Mouse (Mus musculus): ENCODE data around the gene Trak1. TPM values are rescaled to one million over a fixed set of nuclear protein-coding genes. Genes with fewer than 3 reads are reported as not detected.

Gene Trak1
- polyA plus RNA-seq, 1 experiment from 2014 or later: 32.2 TPM

DNA sequence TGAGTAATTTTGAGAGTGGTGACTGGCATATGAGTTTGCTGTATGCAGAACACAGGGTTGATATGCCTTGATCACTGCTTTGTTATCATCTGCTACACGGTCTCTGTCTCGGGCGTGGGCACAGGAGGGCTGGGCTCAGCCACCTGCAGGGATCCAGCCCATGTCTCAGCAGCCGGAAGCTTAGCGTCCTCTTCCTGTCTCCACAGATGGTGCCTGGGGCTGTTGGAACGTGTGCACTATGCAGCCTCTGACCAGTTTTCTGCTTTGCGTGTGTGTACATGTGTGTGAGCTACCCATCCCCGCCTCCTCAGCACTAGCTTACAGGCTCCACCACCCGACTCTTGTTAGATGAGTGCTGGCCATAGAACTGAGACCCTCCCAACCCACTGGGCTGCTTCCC, 63.7 kb downstream of the Trak1 start:
- Histone ChIP-seq H3K4me3 (no peak overlapping the region), H3K9me3 (no peaks in the 10 kb centered on the region), H3K36me3 (peaks cover 29% of the 10 kb centered on the region), H3K4me2 (peak overlapping the region; percentile 47), H3K4me1 (peaks cover 51% of the 10 kb centered on the region), H3K27me3 (replicated peaks) (no peaks in the 10 kb centered on the region), H3K9ac (peak overlapping the region; percentile 75; the same call in 1 of the 2 replicates), H3K27ac (replicated peaks) (peak overlapping the region; percentile 80)
- 59% methylated on average over 9 of the region's 9 CpGs for WGBS
- no peak for ATAC-seq (ENCODE audit: extremely low read depth, insufficient number of reproducible peaks, low FRiP score, low TSS enrichment)

DNA sequence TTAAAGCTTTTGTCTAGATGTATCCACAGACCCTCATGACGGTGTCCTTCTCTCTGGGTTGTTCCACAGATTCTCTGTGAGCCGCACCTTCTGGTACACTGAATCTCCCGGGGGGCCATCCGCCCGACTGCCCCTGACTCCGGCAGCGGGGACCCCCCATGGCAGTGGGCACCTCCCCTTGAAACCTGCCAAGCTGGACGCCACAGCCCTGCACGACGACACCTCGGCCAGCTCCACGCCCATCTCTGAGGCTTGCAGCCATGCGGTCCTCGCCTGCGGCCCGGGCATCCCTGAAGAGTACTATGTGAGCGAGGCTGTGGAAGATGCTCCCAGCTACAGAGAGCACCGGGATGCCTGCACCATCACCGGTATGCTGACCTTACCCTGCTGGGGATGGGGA, 66.6 kb downstream of the Trak1 start:
- ATAC-seq (ENCODE audit: extremely low read depth, insufficient number of reproducible peaks, low FRiP score, low TSS enrichment): no peak
- 77% methylated on average over 19 of the region's 19 CpGs for WGBS
- H3K9me3 ChIP-seq: no peaks in the 10 kb centered on the region

GRCm38 (mm10) chr9:121366135-121366863, 69.0 kb downstream of the Trak1 start:
- Histone ChIP-seq H3K4me1 (peaks cover 33% of the 10 kb centered on the region), H3K27me3 (replicated peaks) (no peaks in the 10 kb centered on the region), H3K36me3 (peaks cover 37% of the 10 kb centered on the region), H3K4me3 (no peak overlapping the region), H3K27ac (replicated peaks) (peak overlapping the region; percentile 42; the same call in 1 of the 2 replicates), H3K9ac (peak overlapping the region; percentile 14; the same call in 1 of the 2 replicates), H3K4me2 (no peak overlapping the region), H3K9me3 (no peaks in the 10 kb centered on the region)
- 70% methylated on average over 18 of the region's 18 CpGs for WGBS
- no peak for ATAC-seq (ENCODE audit: extremely low read depth, insufficient number of reproducible peaks, low FRiP score, low TSS enrichment)

More for the DNA sequence above, 66.6 kb downstream of the Trak1 start:
- peaks cover 41% of the 10 kb centered on the region for H3K4me1 ChIP-seq
- no peak overlapping the region for H3K27ac ChIP-seq (replicated peaks)
- H3K4me2 ChIP-seq: no peak overlapping the region
- no peak overlapping the region for H3K9ac ChIP-seq
- no peak overlapping the region for H3K4me3 ChIP-seq
- peaks cover 37% of the 10 kb centered on the region for H3K36me3 ChIP-seq
- H3K27me3 ChIP-seq (replicated peaks): no peaks in the 10 kb centered on the region

GRCm38 (mm10) chr9:121366864-121367245, 69.6 kb downstream of the Trak1 start:
- 69% methylated on average over 12 of the region's 12 CpGs for WGBS
- H3K4me3 ChIP-seq: no peak overlapping the region
- H3K9me3 ChIP-seq: no peaks in the 10 kb centered on the region
- no peaks in the 10 kb centered on the region for H3K27me3 ChIP-seq (replicated peaks)
- H3K36me3 ChIP-seq: peaks cover 37% of the 10 kb centered on the region
- H3K4me1 ChIP-seq: peaks cover 36% of the 10 kb centered on the region
- peak overlapping the region; percentile 14 for H3K9ac ChIP-seq
- H3K4me2 ChIP-seq: no peak overlapping the region
- no peak for ATAC-seq (ENCODE audit: extremely low read depth, insufficient number of reproducible peaks, low FRiP score, low TSS enrichment)
- peak overlapping the region; percentile 42; the same call in 1 of the 2 replicates for H3K27ac ChIP-seq (replicated peaks)

DNA sequence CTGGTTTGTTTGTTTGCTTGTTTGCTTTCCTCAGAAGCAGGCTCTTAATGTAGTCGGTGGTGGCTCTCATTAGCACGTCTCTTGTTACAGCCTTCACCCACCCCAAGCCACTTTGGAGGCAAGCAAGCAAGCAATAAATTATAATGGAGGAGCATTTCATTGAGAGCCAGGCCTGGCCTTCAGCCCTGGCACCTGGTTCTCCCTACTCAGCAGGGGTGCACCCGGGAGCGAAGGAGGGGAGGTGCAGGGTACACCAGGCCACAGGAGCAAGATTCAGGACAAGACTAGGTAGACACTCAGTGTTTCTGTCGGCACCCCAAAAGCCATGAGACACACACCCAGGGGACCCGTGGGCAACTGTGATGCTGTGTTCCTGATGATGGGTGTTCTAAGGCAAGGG, 72.3 kb downstream of the Trak1 start:
- H3K27ac ChIP-seq (replicated peaks): no peak overlapping the region
- peaks cover 22% of the 10 kb centered on the region for H3K36me3 ChIP-seq
- no peaks in the 10 kb centered on the region for H3K9me3 ChIP-seq
- no peak overlapping the region for H3K9ac ChIP-seq
- H3K4me2 ChIP-seq: no peak overlapping the region
- no peak overlapping the region for H3K4me3 ChIP-seq
- 74% methylated on average over 6 of the region's 6 CpGs for WGBS
- H3K4me1 ChIP-seq: peaks cover 61% of the 10 kb centered on the region
- ATAC-seq (ENCODE audit: extremely low read depth, insufficient number of reproducible peaks, low FRiP score, low TSS enrichment): no peak
- no peaks in the 10 kb centered on the region for H3K27me3 ChIP-seq (replicated peaks)

DNA sequence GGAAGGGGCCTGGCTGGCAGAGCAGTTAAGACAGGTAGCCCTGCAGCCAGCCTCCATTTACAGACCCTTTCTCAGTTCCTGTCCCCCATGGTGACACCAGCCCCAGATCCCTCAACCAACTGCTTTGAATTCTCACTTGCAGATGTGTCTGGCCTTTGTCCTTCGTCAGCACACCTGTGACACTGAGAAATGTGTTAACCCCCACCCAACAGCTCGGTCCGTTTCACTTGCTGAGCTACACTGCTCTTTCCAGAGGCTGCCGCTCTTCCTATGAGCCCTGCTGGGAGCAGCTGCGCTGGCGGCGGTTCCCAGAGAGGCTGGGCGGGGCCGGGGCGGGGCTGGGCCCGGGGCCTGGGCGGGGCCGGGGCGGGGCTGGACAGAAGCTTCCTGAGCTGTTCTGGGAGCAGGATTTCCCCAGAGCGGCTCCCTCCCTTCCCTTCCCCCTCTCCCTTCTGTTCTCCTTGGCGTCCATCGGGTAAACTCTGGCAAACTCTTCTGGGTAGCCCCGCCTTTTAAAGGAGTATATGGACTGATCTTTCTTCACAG, 74.1 kb downstream of the Trak1 start:
- H3K9ac ChIP-seq: peak overlapping the region; percentile 81
- ATAC-seq (ENCODE audit: extremely low read depth, insufficient number of reproducible peaks, low FRiP score, low TSS enrichment): peak; percentile 79
- 1% methylated on average over 18 of the region's 18 CpGs for WGBS
- H3K27me3 ChIP-seq (replicated peaks): no peaks in the 10 kb centered on the region
- H3K4me2 ChIP-seq: peak overlapping the region; percentile 75
- no peaks in the 10 kb centered on the region for H3K9me3 ChIP-seq
- peaks cover 4% of the 10 kb centered on the region; the same call in 1 of the 2 replicates for H3K36me3 ChIP-seq
- H3K4me3 ChIP-seq: peak overlapping the region; percentile 46
- H3K4me1 ChIP-seq: peaks cover 61% of the 10 kb centered on the region
- H3K27ac ChIP-seq (replicated peaks): peak overlapping the region; percentile 91

GRCm38 (mm10) chr9:121371946-121372646, 74.8 kb downstream of the Trak1 start:
- peaks cover 4% of the 10 kb centered on the region; the same call in 1 of the 2 replicates for H3K36me3 ChIP-seq
- H3K4me3 ChIP-seq: peak overlapping the region; percentile 46
- H3K4me2 ChIP-seq: peak overlapping the region; percentile 75
- WGBS: 5% methylated on average over 11 of the region's 13 CpGs
- H3K4me1 ChIP-seq: peaks cover 58% of the 10 kb centered on the region
- ATAC-seq (ENCODE audit: extremely low read depth, insufficient number of reproducible peaks, low FRiP score, low TSS enrichment): peak; percentile 23; the same call in 1 of the 2 replicates
- H3K9ac ChIP-seq: peak overlapping the region; percentile 78
- H3K9me3 ChIP-seq: no peaks in the 10 kb centered on the region
- no peaks in the 10 kb centered on the region for H3K27me3 ChIP-seq (replicated peaks)
- peak overlapping the region; percentile 91 for H3K27ac ChIP-seq (replicated peaks)

- H3K9me3 ChIP-seq: no peaks in the 10 kb centered on the region
- 0 out of 2 replicates have a peak overlapping the region, but pooled peaks have one; percentile 9 for H3K27ac ChIP-seq (replicated peaks)
- no peak overlapping the region for H3K4me2 ChIP-seq
- peaks cover 9% of the 10 kb centered on the region for H3K36me3 ChIP-seq
- WGBS: 55% methylated on average over 13 of the region's 13 CpGs
- no peaks in the 10 kb centered on the region for H3K27me3 ChIP-seq (replicated peaks)
- peak overlapping the region; percentile 47 for H3K9ac ChIP-seq
- H3K4me3 ChIP-seq: no peak overlapping the region
- ATAC-seq (ENCODE audit: extremely low read depth, insufficient number of reproducible peaks, low FRiP score, low TSS enrichment): no peak
- peaks cover 48% of the 10 kb centered on the region for H3K4me1 ChIP-seq
Observed at GRCm38 (mm10) chr9:121373107-121373506, 75.8 kb downstream of the Trak1 start.

GRCm38 (mm10) chr9:121373512-121373911, 76.2 kb downstream of the Trak1 start:
- no peak for ATAC-seq (ENCODE audit: extremely low read depth, insufficient number of reproducible peaks, low FRiP score, low TSS enrichment)
- Histone ChIP-seq H3K4me3 (no peak overlapping the region), H3K27me3 (replicated peaks) (no peaks in the 10 kb centered on the region), H3K4me2 (no peak overlapping the region), H3K36me3 (peaks cover 6% of the 10 kb centered on the region), H3K4me1 (peaks cover 44% of the 10 kb centered on the region), H3K9ac (peak overlapping the region; percentile 47; the same call in 1 of the 2 replicates), H3K27ac (replicated peaks) (0 out of 2 replicates have a peak overlapping the region, but pooled peaks have one; percentile 9), H3K9me3 (no peaks in the 10 kb centered on the region)
- 69% methylated on average over 4 of the region's 4 CpGs for WGBS

- H3K9me3 ChIP-seq: no peaks in the 10 kb centered on the region
- H3K9ac ChIP-seq: peak overlapping the region; percentile 58
- no peak overlapping the region for H3K4me2 ChIP-seq
- peaks cover 5% of the 10 kb centered on the region; the same call in 1 of the 2 replicates for H3K36me3 ChIP-seq
- H3K4me1 ChIP-seq: peaks cover 44% of the 10 kb centered on the region
- ATAC-seq (ENCODE audit: extremely low read depth, insufficient number of reproducible peaks, low FRiP score, low TSS enrichment): no peak
- H3K27me3 ChIP-seq (replicated peaks): no peaks in the 10 kb centered on the region
- peak overlapping the region; percentile 24 for H3K27ac ChIP-seq (replicated peaks)
- no peak overlapping the region for H3K4me3 ChIP-seq
- WGBS: 35% methylated on average over 9 of the region's 9 CpGs
Observed at GRCm38 (mm10) chr9:121374076-121374863, 77.0 kb downstream of the Trak1 start.
